Mouse (Mus musculus) erythroblast, embryonic 14.5 days (primary cell): ENCODE data around the gene Hist1h2bh. TPM values are rescaled to one million over a fixed set of nuclear protein-coding genes. Genes with fewer than 3 reads are reported as not detected.
"Not testable (repeated sequence)": the region's sequence is repeated elsewhere in the genome, so short reads cannot be mapped to it uniquely, and the experiment has no call there.

ENCODE experiments used
- H3K27me3 ChIP-seq: 2 replicates; pipeline ENCODE4 v1.6.1; 2012; ENCODE audit warnings: inconsistent platforms; ENCODE audit not compliant: control insufficient read depth
- H3K36me3 ChIP-seq: 2 replicates; pipeline ENCODE4 v1.6.1; 2012; ENCODE audit warnings: mild to moderate bottlenecking, inconsistent platforms; ENCODE audit not compliant: control insufficient read depth
- H3K4me1 ChIP-seq: 2 replicates; pipeline ENCODE4 v1.6.1; 2012; ENCODE audit warnings: inconsistent platforms; ENCODE audit not compliant: control insufficient read depth
- H3K4me3 ChIP-seq: replicated peaks from 2 replicates; pipeline ENCODE3; 2012; ENCODE audit warnings: moderate library complexity, mild to moderate bottlenecking, inconsistent platforms
- H3K9me3 ChIP-seq: 2 replicates; pipeline ENCODE4 v1.6.1; 2012; ENCODE audit warnings: low read length, inconsistent platforms, mixed read lengths; ENCODE audit not compliant: control insufficient read depth
- GATA1 ChIP-seq: IDR thresholded peaks from 2 replicates; pipeline ENCODE4 v1.6.1; 2012; ENCODE audit warnings: low read length, inconsistent platforms, mixed read lengths
- TAL1 ChIP-seq: IDR thresholded peaks from 3 replicates; pipeline ENCODE4 v1.6.1; 2012; ENCODE audit warnings: low read length, inconsistent platforms, mixed read lengths
- polyA plus RNA-seq: library from polyadenylated mRNA; stranded (reverse); fragments of >175 nt; gene quantifications from 2 replicates; pipeline ENCODE4 v1.2.3, GENCODE M21; 2012

Gene Hist1h2bh
- polyA plus RNA-seq, 1 experiment: 3.0 TPM

DNA sequence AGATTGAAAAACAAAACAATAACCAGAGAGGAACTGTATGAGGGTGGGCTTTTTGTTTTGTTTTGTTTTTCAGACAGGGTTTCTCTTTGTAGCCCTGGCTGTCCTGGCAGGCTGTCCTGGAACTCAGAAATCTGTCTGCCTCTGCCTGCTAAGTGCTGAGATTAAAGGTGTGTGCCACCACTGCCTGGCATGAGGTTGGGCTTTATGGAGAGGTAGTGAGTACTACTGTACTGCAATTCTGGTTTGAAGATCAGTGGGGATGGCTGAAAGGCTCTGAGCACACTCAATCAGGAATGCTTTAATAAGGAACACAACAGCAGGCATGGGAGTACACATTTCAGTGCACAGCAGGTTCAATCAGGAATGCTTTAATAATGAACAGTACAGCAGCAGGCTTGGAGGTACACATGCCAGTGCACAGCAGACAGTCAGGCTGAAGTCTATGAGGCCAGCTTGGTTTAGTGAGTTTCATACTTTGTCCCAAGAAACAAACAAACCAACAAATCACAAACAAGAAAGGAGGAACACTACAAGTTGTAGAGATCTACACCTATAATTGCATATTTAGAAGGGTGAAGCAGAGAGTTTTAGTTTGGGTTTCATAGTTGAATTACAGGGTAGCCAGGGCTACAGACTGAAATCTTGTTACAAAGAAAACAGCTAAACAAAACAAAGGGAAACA, 40.3 kb upstream of the Hist1h2bh start:
- H3K9me3 ChIP-seq: no peaks in the 10 kb centered on the region
- no peaks in the 10 kb centered on the region for H3K27me3 ChIP-seq
- H3K36me3 ChIP-seq: peaks cover 10% of the 10 kb centered on the region
- H3K4me3 ChIP-seq: peak overlapping the region; percentile 67
- TF ChIP-seq TAL1 (no peak), GATA1 (no peak)
- peaks cover 73% of the 10 kb centered on the region for H3K4me1 ChIP-seq

- no peak for TF ChIP-seq TAL1
- 0 out of 2 replicates have a peak, but pooled peaks have one; percentile 1 for TF ChIP-seq GATA1
- H3K27me3 ChIP-seq: no peaks in the 10 kb centered on the region
- H3K9me3 ChIP-seq: no peaks in the 10 kb centered on the region
- H3K4me1 ChIP-seq: peaks cover 70% of the 10 kb centered on the region
- H3K36me3 ChIP-seq: peaks cover 10% of the 10 kb centered on the region
- H3K4me3 ChIP-seq: peak overlapping the region; percentile 67
Observed at GRCm38 (mm10) chr13:23582219-23583056, 39.2 kb upstream of the Hist1h2bh start.

DNA sequence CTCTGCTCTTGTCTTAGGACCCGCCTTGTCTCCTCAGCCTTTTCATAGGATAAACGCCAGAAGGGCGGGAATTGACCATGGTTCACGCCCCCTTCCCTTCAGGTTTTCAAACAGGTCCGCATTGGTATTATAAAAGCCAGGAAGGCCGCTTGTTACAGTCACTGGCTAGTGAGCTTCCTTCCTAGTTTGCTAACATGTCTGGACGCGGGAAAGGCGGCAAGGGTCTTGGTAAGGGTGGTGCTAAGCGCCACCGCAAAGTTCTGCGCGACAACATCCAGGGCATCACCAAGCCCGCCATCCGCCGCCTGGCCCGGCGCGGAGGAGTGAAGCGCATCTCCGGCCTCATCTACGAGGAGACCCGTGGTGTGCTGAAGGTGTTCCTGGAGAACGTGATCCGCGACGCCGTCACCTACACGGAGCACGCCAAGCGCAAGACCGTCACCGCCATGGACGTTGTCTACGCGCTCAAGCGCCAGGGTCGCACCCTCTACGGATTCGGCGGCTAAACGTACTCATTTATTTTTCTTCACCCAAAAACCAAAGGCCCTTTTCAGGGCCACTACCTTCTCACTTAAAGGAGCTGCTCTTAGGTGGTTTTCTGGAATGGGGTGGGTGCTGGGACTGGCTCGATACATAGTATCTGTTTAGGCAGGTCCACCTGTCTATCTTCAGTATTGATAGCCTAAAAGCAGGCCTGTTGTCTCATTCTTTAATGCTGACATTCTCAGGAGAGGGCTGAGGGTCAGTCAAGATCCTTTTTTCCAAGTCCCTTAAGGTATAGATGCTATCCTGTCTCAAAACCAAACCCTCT, 38.4 kb upstream of the Hist1h2bh start, which contains the start of gene Hist1h4d:
Gene Hist1h4d, plus strand, starts transcription at position 191 of the 811 bp plus-strand sequence.
- peak within 1 kb of the TSS; percentile 67 for H3K4me3 ChIP-seq
- TF ChIP-seq TAL1: no peak; the same call in 2 of the 3 replicates
- TF ChIP-seq GATA1: no peak
- H3K9me3 ChIP-seq: no peaks in the 10 kb centered on the region
- H3K4me1 ChIP-seq: peaks cover 71% of the 10 kb centered on the region
- H3K27me3 ChIP-seq: no peaks in the 10 kb centered on the region
- H3K36me3 ChIP-seq: peaks cover 11% of the 10 kb centered on the region

DNA sequence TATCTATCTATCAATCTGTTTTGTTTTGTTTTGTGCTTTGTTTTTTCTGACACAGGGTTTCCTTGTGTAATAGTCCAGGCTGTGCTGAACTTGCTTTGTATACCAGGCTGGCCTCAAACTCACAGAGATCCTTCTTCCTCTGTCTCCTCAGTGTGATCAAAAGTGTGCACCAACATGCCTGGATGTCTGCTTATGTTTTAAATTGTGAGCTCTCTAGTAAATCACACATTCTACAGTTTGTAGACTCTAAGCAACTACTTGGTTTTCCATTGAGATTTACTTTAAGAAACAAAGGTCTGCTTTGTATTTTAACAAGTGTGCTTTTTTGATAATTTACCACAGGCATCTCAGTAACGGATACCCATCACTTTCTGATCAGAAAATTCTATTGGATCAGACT, 34.6 kb upstream of the Hist1h2bh start:
- Histone ChIP-seq H3K36me3 (peaks cover 11% of the 10 kb centered on the region), H3K27me3 (no peaks in the 10 kb centered on the region), H3K4me3 (peak overlapping the region; percentile 76), H3K9me3 (no peaks in the 10 kb centered on the region), H3K4me1 (peaks cover 56% of the 10 kb centered on the region)
- TF ChIP-seq GATA1 (no peak), TAL1 (no peak)

DNA sequence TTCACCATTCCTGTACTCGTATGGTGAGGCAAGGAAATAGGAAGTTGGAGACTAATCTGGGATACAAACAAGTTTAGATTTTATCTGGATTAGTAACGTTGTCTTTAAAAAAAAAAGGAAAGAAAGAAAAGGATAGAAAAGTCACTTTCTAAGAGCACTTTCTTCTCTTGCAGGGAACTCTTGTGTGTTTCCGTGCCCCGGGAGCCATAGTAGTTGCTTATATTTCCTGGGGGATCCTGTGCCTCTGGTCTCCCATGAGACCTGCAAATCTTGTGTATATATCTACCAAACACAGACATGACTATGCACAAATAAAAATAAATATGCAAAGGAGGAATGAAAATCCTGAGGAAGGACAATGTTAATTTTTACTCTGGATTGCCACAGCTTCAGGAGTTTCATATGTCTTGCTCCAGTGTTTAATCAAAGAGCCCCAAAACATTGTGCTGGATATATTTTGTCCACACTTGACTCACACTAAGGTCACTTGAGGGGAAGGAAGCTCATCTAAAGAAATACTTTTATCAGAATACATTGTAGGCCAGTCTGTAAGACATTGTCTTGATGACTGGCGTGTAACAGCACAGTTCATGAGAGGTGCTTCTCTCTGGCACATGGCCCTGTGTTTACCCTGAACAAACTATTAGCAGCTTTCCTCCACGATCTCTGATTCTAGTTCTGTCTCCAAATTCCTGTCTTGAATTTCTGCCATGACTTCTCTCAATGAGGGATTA, 33.9 kb upstream of the Hist1h2bh start:
- H3K4me1 ChIP-seq: peaks cover 53% of the 10 kb centered on the region
- H3K4me3 ChIP-seq: peak overlapping the region; percentile 76
- TF ChIP-seq GATA1 (no peak), TAL1 (no peak)

DNA sequence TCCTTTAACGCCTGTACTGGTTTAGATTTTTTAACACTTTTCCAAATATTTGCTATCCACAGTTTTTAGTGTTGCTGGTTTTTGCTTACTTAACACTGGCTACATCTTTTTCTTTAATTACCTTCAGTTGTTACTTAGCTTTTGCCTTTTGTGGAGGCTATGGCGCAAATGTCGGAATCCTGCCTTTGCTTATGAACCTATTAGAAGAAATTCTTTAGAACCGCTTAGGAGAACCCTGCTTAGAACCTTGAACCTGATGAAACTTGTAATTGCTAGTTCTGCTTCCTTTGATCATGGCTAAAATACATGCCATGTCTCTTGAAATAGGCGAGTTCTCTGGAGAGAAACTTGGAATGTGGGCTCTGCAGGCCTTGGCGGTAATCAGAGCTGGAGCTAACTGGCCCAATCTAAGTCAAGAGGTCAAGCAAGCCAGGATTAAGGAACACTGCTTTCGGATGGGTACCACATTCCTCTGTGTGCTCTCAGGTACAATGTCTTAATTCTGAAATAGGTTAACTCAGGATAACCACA, 33.2 kb upstream of the Hist1h2bh start:
- TF ChIP-seq GATA1: no peak
- no peak for TF ChIP-seq TAL1
- H3K27me3 ChIP-seq: no peaks in the 10 kb centered on the region
- H3K9me3 ChIP-seq: no peaks in the 10 kb centered on the region
- H3K4me1 ChIP-seq: peaks cover 49% of the 10 kb centered on the region
- peak overlapping the region; percentile 76 for H3K4me3 ChIP-seq
- peaks cover 11% of the 10 kb centered on the region for H3K36me3 ChIP-seq

More for the DNA sequence above, 33.9 kb upstream of the Hist1h2bh start:
- no peaks in the 10 kb centered on the region for H3K9me3 ChIP-seq
- peaks cover 11% of the 10 kb centered on the region for H3K36me3 ChIP-seq
- H3K27me3 ChIP-seq: no peaks in the 10 kb centered on the region

GRCm38 (mm10) chr13:23575864-23576313, 32.7 kb upstream of the Hist1h2bh start:
- H3K27me3 ChIP-seq, H3K9me3 ChIP-seq: not testable (repeated sequence)
- H3K36me3 ChIP-seq: peaks cover 11% of the 10 kb centered on the region
- peak overlapping the region; percentile 76 for H3K4me3 ChIP-seq
- H3K4me1 ChIP-seq: peaks cover 44% of the 10 kb centered on the region

GRCm38 (mm10) chr13:23575271-23575851, 32.2 kb upstream of the Hist1h2bh start, which contains the start of gene Hist1h3d:
TSS of gene Hist1h3d (plus strand) at chr13:23575763.
- Histone ChIP-seq H3K9me3 (no peaks in the 10 kb centered on the region), H3K36me3 (peaks cover 11% of the 10 kb centered on the region), H3K27me3 (no peaks in the 10 kb centered on the region), H3K4me3 (peak within 1 kb of the TSS; percentile 76), H3K4me1 (peaks cover 39% of the 10 kb centered on the region)
- TF ChIP-seq TAL1 (no peak), GATA1 (no peak)

- peak overlapping the region; percentile 64 for H3K4me3 ChIP-seq
- H3K36me3 ChIP-seq: not testable (repeated sequence)
Observed at GRCm38 (mm10) chr13:23574546-23575170, 31.5 kb upstream of the Hist1h2bh start.

DNA sequence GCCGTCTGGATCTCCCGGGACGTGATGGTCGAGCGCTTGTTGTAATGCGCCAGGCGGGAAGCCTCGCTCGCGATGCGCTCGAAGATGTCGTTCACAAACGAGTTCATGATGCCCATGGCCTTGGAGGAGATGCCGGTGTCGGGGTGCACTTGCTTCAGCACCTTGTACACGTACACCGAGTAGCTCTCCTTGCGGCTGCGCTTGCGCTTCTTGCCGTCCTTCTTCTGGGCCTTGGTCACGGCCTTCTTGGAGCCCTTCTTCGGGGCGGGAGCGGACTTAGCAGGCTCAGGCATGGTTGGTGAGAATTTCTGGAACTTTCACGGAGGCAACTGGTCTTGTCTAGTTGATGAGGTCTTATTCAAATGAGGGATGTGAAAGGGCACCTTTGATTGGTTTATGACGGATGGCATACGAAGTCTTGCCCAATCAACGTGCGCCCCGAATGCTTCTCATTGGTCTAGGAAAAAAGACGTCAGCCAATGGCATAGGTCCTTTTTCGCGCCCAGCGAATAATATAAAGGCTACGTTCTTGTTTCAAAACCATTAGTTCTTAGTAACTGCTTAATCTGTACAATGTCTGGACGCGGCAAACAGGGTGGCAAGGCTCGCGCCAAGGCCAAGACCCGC, 30.8 kb upstream of the Hist1h2bh start, which contains the start of the genes Hist1h2bf and Hist1h2ad:
Gene Hist1h2bf, minus strand, starts transcription at position 299 of the 627 bp plus-strand sequence.
Gene Hist1h2ad, plus strand, starts transcription at position 484 of the 627 bp plus-strand sequence.
- H3K4me1 ChIP-seq: peaks cover 39% of the 10 kb centered on the region
- H3K27me3 ChIP-seq, H3K9me3 ChIP-seq, H3K36me3 ChIP-seq: not testable (repeated sequence)
- peak within 1 kb of the TSS; percentile 72 for H3K4me3 ChIP-seq

More at GRCm38 (mm10) chr13:23574546-23575170, 31.5 kb upstream of the Hist1h2bh start:
- H3K9me3 ChIP-seq, H3K27me3 ChIP-seq: not testable (repeated sequence)
- H3K4me1 ChIP-seq: peaks cover 39% of the 10 kb centered on the region
